Mouse (Mus musculus) embryonic facial prominence, embryonic 12.5 days (tissue): ENCODE measurements around the gene Lyrm4. TPM values are rescaled to one million over a fixed set of nuclear protein-coding genes. Genes with fewer than 3 reads are reported as not detected.

Source experiments
- ATAC-seq: fragments of 200-750 bp; cut with Nextera tagmentation; 2 replicates; pipeline ENCODE4 v1.8.0; 2017; ENCODE audit not compliant: insufficient number of reproducible peaks, insufficient read depth, low FRiP score, low TSS enrichment
- H3K27ac ChIP-seq: fragments of 300-500 bp; sonication (generic); 2 replicates; pipeline ENCODE4 v1.5.1; 2016; ENCODE audit warnings: mild to moderate bottlenecking
- H3K27me3 ChIP-seq: fragments of 300-500 bp; sonication (generic); 2 replicates; pipeline ENCODE4 v1.6.1; 2016; ENCODE audit warnings: mild to moderate bottlenecking, moderate library complexity
- H3K36me3 ChIP-seq: fragments of 300-500 bp; sonication (generic); 2 replicates; pipeline ENCODE4 v1.6.1; 2016; ENCODE audit warnings: mild to moderate bottlenecking
- H3K4me1 ChIP-seq: fragments of 300-500 bp; sonication (generic); 2 replicates; pipeline ENCODE4 v1.6.1; 2016
- H3K4me2 ChIP-seq: fragments of 300-500 bp; sonication (generic); replicated peaks from 2 replicates; pipeline ENCODE4 v1.6.1; 2016; ENCODE audit warnings: mild to moderate bottlenecking, moderate library complexity
- H3K4me3 ChIP-seq: fragments of 300-500 bp; sonication (generic); 2 replicates; pipeline ENCODE4 v1.5.1; 2016; ENCODE audit warnings: mild to moderate bottlenecking
- H3K9ac ChIP-seq: fragments of 300-500 bp; sonication (generic); 2 replicates; pipeline ENCODE4 v1.6.1; 2016; ENCODE audit warnings: mild to moderate bottlenecking, moderate library complexity
- H3K9me3 ChIP-seq: fragments of 300-500 bp; sonication (generic); 2 replicates; pipeline ENCODE4 v1.6.1; 2016; ENCODE audit warnings: mild to moderate bottlenecking, moderate library complexity
- WGBS: fragments of 180-500 bp; shearing (Covaris S2); methylation state at CpG from one replicate; pipeline ENCODE4 v1.1.7; 2016; 5-methylcytosine and 5-hydroxymethylcytosine counted together
- polyA plus RNA-seq: library from polyadenylated mRNA; unstranded; fragments of >200 nt; fragmentation: Nextera tagmentation; extraction: Ambion mirVana; gene quantifications from 2 replicates; pipeline ENCODE4 v1.2.1, GENCODE M21; 2016

The Lyrm4 gene
- polyA plus RNA-seq, 1 experiment from 2014 or later = 21.2 TPM

DNA sequence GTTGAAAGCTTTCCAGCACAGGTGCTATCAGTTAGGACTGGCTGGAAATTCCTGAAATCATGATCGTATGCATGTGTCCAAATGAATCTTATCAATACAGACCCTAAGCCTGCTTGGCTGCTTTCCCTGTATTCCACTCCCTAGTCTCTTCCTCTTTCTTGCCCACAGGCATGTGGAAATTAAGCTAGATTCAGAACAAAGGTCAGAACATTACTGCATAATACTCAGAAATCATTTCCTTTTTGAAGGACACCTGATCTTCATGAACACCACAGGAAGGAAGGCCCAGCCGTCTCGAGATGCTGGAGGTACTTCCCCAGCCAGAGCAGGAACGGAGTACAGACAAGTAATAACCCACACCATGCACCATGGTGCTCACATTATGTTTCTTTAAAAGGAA lies 29.2 kb downstream of the Lyrm4 start:
- Histone ChIP-seq H3K4me1 (no peaks in the 10 kb centered on the region), H3K4me2 (no peak overlapping the region), H3K9ac (no peak overlapping the region), H3K36me3 (no peaks in the 10 kb centered on the region; the same call in 1 of the 2 replicates), H3K4me3 (no peak overlapping the region), H3K27ac (no peak overlapping the region), H3K9me3 (no peaks in the 10 kb centered on the region), H3K27me3 (no peaks in the 10 kb centered on the region)
- no peak for ATAC-seq
- 68% methylated on average over 4 of the region's 4 CpGs for WGBS

GRCm38 (mm10) chr13:36087427-36087826 lies 29.9 kb downstream of the Lyrm4 start:
- Histone ChIP-seq H3K9me3 (no peaks in the 10 kb centered on the region), H3K27ac (no peak overlapping the region), H3K27me3 (no peaks in the 10 kb centered on the region), H3K4me1 (no peaks in the 10 kb centered on the region), H3K36me3 (no peaks in the 10 kb centered on the region; the same call in 1 of the 2 replicates), H3K9ac (no peak overlapping the region), H3K4me2 (no peak overlapping the region), H3K4me3 (no peak overlapping the region)
- WGBS = 86% methylated on average over 2 of the region's 2 CpGs
- no peak for ATAC-seq

GRCm38 (mm10) chr13:36086608-36087391 lies 30.5 kb downstream of the Lyrm4 start:
- Histone ChIP-seq H3K4me2 (no peak overlapping the region), H3K27me3 (no peaks in the 10 kb centered on the region), H3K27ac (no peak overlapping the region), H3K4me3 (no peak overlapping the region), H3K9ac (no peak overlapping the region), H3K36me3 (no peaks in the 10 kb centered on the region; the same call in 1 of the 2 replicates), H3K4me1 (no peaks in the 10 kb centered on the region), H3K9me3 (no peaks in the 10 kb centered on the region)
- ATAC-seq = no peak
- 93% methylated on average over 5 of the region's 5 CpGs for WGBS

DNA sequence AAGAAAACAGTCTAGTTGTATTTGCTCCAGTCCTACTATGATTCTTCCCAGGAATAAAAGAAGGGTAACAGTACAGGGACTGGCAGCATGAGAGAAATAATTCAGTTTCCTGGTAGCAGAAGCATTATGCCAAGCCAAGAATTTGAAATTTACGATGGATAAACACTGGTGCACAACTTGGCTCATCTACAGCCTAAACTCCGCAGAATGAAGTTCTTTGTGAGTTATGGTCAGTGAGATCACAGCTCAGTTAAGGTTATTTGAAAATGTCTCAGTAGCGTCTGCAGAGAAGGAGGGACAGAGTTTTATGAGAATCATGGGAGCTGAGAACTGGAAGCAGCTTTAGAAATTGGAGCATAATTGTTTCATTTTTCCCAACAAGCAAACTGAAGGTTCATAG lies 31.4 kb downstream of the Lyrm4 start:
- H3K36me3 ChIP-seq = no peaks in the 10 kb centered on the region; the same call in 1 of the 2 replicates
- H3K9me3 ChIP-seq = no peaks in the 10 kb centered on the region
- H3K9ac ChIP-seq = no peak overlapping the region
- 87% methylated on average over 3 of the region's 3 CpGs for WGBS
- no peak overlapping the region for H3K4me3 ChIP-seq
- ATAC-seq = no peak
- H3K27me3 ChIP-seq = no peaks in the 10 kb centered on the region
- H3K4me1 ChIP-seq = no peaks in the 10 kb centered on the region
- H3K27ac ChIP-seq = no peak overlapping the region
- H3K4me2 ChIP-seq = no peak overlapping the region

DNA sequence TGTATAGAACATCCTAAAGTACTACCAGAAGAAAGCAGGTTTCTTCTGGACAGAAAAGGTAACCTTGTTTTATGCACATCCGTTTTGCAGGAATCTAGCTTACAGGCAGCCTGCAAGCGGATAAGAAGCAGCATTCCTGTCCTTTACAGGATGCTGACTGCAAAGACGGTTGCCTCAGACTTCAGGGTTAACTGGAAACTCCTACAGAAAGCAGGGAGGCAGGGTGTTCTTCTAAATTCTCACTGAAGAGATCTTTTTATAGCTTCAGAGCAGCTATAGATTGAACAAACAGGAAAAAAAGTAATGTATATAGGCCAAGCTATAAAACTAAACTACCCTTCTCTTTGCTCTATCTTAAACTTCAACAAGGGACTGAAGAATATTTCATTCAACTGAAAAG lies 32.6 kb downstream of the Lyrm4 start:
- H3K9ac ChIP-seq = no peak overlapping the region
- no peak overlapping the region for H3K4me2 ChIP-seq
- H3K9me3 ChIP-seq = no peaks in the 10 kb centered on the region
- 85% methylated on average over 3 of the region's 3 CpGs for WGBS
- no peak overlapping the region for H3K4me3 ChIP-seq
- ATAC-seq = no peak
- H3K27ac ChIP-seq = no peak overlapping the region
- H3K27me3 ChIP-seq = no peaks in the 10 kb centered on the region
- H3K4me1 ChIP-seq = no peaks in the 10 kb centered on the region
- no peaks in the 10 kb centered on the region; the same call in 1 of the 2 replicates for H3K36me3 ChIP-seq

GRCm38 (mm10) chr13:36081591-36081990 lies 35.7 kb downstream of the Lyrm4 start:
- 81% methylated on average over 3 of the region's 3 CpGs for WGBS
- no peak overlapping the region for H3K27ac ChIP-seq
- ATAC-seq = no peak
- H3K9me3 ChIP-seq = no peaks in the 10 kb centered on the region
- H3K27me3 ChIP-seq = no peaks in the 10 kb centered on the region
- H3K9ac ChIP-seq = no peak overlapping the region
- H3K36me3 ChIP-seq = no peaks in the 10 kb centered on the region
- H3K4me1 ChIP-seq = no peaks in the 10 kb centered on the region
- no peak overlapping the region for H3K4me2 ChIP-seq
- no peak overlapping the region for H3K4me3 ChIP-seq

GRCm38 (mm10) chr13:36074484-36074883 lies 42.8 kb downstream of the Lyrm4 start:
- no peak overlapping the region for H3K27ac ChIP-seq
- 81% methylated on average over 3 of the region's 3 CpGs for WGBS
- H3K36me3 ChIP-seq = no peaks in the 10 kb centered on the region
- H3K4me3 ChIP-seq = no peak overlapping the region
- no peaks in the 10 kb centered on the region for H3K27me3 ChIP-seq
- no peak overlapping the region for H3K4me2 ChIP-seq
- no peaks in the 10 kb centered on the region for H3K4me1 ChIP-seq
- H3K9me3 ChIP-seq = no peaks in the 10 kb centered on the region
- H3K9ac ChIP-seq = no peak overlapping the region
- ATAC-seq = no peak

- Histone ChIP-seq H3K9ac (no peak overlapping the region), H3K27me3 (no peaks in the 10 kb centered on the region), H3K4me1 (no peaks in the 10 kb centered on the region), H3K4me2 (no peak overlapping the region), H3K9me3 (no peaks in the 10 kb centered on the region), H3K27ac (no peak overlapping the region), H3K36me3 (no peaks in the 10 kb centered on the region), H3K4me3 (no peak overlapping the region)
- ATAC-seq = no peak
- 78% methylated on average over 2 of the region's 2 CpGs for WGBS
Observed at GRCm38 (mm10) chr13:36066676-36067075, 50.6 kb downstream of the Lyrm4 start.

DNA sequence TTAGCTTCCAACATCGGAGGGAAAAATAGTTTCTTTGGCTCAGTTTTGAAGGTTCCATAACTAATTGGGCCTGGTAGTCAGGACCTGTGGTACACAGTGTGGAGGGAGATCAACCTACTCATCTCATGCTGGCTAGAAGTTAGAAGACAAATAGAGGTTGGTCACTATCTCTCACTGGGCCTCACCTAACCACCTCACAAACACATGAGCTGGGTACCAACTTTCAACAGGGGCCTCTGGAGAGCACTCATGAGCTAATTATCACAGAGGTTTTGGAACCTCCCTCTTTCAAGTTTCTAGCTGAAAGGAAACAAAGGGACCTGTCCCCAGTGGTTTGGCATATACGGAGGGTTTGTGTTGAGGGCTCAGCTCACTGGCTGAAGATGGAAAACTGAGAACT lies 59.8 kb downstream of the Lyrm4 start:
- no peak overlapping the region for H3K4me3 ChIP-seq
- WGBS = 61% methylated on average over 2 of the region's 2 CpGs
- no peak; the same call in 1 of the 2 replicates for ATAC-seq
- H3K9me3 ChIP-seq = no peaks in the 10 kb centered on the region
- no peak overlapping the region for H3K4me2 ChIP-seq
- no peak overlapping the region for H3K27ac ChIP-seq
- no peaks in the 10 kb centered on the region for H3K27me3 ChIP-seq
- no peaks in the 10 kb centered on the region for H3K36me3 ChIP-seq
- H3K9ac ChIP-seq = no peak overlapping the region
- H3K4me1 ChIP-seq = no peaks in the 10 kb centered on the region

- H3K9me3 ChIP-seq = no peaks in the 10 kb centered on the region
- H3K4me2 ChIP-seq = no peak overlapping the region
- no peaks in the 10 kb centered on the region for H3K36me3 ChIP-seq
- no peak overlapping the region for H3K27ac ChIP-seq
- no peaks in the 10 kb centered on the region for H3K4me1 ChIP-seq
- H3K9ac ChIP-seq = no peak overlapping the region
- WGBS = 93% methylated on average over 4 of the region's 4 CpGs
- ATAC-seq = no peak
- H3K4me3 ChIP-seq = no peak overlapping the region
- H3K27me3 ChIP-seq = no peaks in the 10 kb centered on the region
Observed at GRCm38 (mm10) chr13:36056925-36057324, 60.4 kb downstream of the Lyrm4 start.

- Histone ChIP-seq H3K9me3 (no peaks in the 10 kb centered on the region), H3K4me2 (no peak overlapping the region), H3K27me3 (no peaks in the 10 kb centered on the region), H3K9ac (no peak overlapping the region), H3K27ac (no peak overlapping the region), H3K4me3 (no peak overlapping the region), H3K4me1 (no peaks in the 10 kb centered on the region), H3K36me3 (no peaks in the 10 kb centered on the region)
- no peak for ATAC-seq
- 89% methylated on average over 1 of the region's 1 CpGs for WGBS
Observed at GRCm38 (mm10) chr13:36056509-36056908, 60.8 kb downstream of the Lyrm4 start.

DNA sequence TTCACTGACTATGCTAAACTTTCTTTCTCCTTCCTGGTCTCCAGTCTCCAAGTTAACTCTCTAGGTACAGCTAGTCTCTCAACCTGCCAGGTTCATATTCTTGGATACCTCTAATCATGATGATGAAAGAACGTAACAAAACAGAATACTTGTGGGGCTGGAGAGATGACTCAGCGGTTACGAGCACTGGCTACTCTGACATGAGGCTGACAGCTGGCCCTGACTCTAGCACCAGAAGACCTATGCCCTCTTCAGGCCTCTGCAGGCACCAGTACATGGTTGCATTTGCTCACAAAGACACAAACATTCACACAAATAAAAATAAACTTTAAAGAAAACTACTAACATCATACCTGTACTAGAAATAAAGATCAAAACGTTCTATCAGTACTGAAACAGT lies 81.8 kb downstream of the Lyrm4 start:
- H3K4me1 ChIP-seq = no peaks in the 10 kb centered on the region
- WGBS = 84% methylated on average over 4 of the region's 4 CpGs

More for the DNA sequence above, 81.8 kb downstream of the Lyrm4 start:
- Histone ChIP-seq H3K9ac (no peak overlapping the region), H3K4me3 (no peak overlapping the region), H3K36me3 (no peaks in the 10 kb centered on the region), H3K27me3 (no peaks in the 10 kb centered on the region), H3K4me2 (no peak overlapping the region), H3K27ac (no peak overlapping the region), H3K9me3 (no peaks in the 10 kb centered on the region)
- no peak for ATAC-seq
